Mouse (Mus musculus) splenic B cell, adult 2 months (primary cell): ENCODE measurements around the gene Ms4a6b.
"Not testable (repeated sequence)": the region's sequence is repeated elsewhere in the genome, so short reads cannot be mapped to it uniquely, and the experiment has no call there.

Experiments
- DNase-seq: peaks from one replicate; pipeline ENCODE4 v3.0.0-alpha.2; 2011; ENCODE audit warnings: low read depth, low spot score
- H3K27me3 ChIP-seq: 2 replicates; pipeline ENCODE4 v1.6.1; 2012; ENCODE audit warnings: mild to moderate bottlenecking, low read length, moderate library complexity, mixed read lengths; ENCODE audit not compliant: control insufficient read depth, poor library complexity, insufficient read depth, severe bottlenecking
- H3K36me3 ChIP-seq: 2 replicates; pipeline ENCODE4 v1.6.1; 2012; ENCODE audit warnings: mild to moderate bottlenecking, low read length, moderate library complexity, mixed read lengths; ENCODE audit not compliant: control insufficient read depth, poor library complexity, insufficient read depth, severe bottlenecking

Gene Ms4a6b

DNA sequence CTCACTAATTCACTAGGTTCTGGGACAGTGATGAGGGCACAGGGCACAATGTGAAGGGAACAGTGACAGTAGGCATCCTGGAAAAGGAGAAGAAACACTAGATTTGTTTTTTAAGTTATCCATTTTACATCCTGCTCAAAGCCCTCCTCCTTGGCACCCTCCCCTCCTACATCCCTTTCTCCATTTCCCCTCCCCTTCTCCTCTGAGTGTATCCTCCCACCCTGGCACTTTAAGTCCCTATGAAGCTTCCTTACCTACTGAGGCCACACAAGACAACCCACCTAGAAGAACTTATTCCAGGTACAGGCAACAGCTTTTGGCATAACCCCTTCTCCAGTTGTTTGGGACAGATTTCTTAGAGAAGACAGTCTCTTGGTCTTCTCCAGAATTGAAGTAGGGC, at the start of gene Ms4a6b:
Gene Ms4a6b, plus strand, starts transcription at position 267 of the 400 bp plus-strand sequence.
- DNase-seq = no peak
- no peaks in the 10 kb centered on the region for H3K27me3 ChIP-seq
- H3K36me3 ChIP-seq = 0 out of 2 replicates have a peak, but pooled peaks cover 2% of the 10 kb centered on the region

DNA sequence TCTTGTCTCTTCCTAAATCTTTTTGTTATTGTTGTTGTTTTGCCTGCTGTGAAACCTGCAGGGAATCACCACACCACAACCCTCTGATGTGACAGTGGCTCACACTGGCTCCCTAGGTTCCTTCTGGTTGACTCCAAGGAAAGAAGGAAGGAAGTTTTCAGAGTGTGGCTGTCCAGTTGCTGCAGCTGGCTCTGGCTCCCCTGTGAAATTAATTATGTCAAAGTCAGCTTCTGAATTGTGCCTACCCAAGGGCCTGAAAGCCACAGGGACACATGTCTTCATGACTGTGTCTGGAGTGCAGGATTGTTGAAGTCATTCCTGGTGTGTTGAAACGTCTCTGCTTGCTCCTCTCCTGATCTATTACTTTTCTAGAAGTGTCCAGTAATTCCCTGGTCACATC, 48.0 kb upstream of the Ms4a6b start:
- not testable (repeated sequence) for H3K36me3 ChIP-seq, DNase-seq, H3K27me3 ChIP-seq

DNA sequence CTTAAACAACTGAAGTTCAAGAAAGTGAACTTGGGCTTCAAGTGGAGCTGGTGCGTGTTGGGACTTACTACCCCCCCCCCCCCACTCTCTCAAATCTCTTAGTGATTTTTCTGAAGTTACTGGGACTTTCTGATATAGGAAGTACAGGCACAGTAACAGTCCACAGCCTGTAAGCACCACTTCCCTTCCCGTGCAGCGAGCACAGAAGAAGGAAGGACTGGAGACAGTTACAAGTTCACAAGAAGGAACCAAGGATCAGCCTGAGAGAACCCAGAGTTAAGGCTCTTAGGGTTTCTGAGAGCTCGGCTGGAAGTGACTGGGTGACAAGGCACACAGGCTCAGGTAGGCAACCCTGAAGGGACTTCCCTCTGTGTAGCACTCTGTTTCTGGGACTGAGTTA, 47.1 kb upstream of the Ms4a6b start, which contains the start of gene Ms4a6c:
Gene Ms4a6c, plus strand, starts transcription at position 152 of the 400 bp plus-strand sequence.
- H3K36me3 ChIP-seq, H3K27me3 ChIP-seq: not testable (repeated sequence)
- peak; percentile 58 for DNase-seq

DNA sequence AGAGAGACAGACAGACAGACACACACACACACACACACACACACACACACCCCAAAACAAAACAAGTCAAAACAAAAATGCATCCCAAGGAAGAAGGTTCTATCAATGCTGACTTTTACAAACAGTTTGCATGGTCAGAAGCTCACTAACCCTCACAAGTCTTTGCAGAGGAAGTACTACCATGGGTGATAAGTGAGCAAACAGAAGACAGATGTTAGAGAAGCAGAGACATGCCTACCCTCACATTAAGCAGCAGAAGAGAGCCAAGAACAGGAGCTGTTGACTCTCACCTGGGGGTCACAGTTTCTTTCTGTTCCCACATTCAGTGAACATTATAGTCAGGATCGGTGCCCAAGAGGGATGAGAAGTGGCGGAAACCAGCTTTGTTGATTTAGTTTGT, 36.6 kb upstream of the Ms4a6b start:
- DNase-seq = peak; percentile 44
- H3K27me3 ChIP-seq = no peaks in the 10 kb centered on the region

DNA sequence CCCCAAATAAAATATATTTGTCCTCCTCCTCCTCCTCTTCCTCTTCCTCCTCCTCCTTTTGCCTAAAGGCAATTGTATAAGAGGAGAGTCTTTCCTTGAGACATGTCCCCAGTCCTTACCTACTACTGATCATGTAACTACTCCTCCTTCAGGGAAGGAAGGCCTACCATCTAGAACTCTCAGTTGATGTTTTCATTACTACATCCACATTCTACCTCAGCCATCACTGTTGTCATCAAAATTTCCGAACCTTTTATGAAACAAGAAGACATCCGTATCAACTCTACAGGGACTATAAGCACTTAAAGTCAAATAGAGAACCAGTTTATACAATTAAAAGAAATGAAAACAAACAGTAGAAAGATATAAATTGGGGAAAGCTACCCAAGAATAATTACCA, 33.6 kb upstream of the Ms4a6b start:
- DNase-seq = no peak
- Histone ChIP-seq H3K36me3 (peaks cover 2% of the 10 kb centered on the region), H3K27me3 (no peaks in the 10 kb centered on the region)

More for the DNA sequence above, 36.6 kb upstream of the Ms4a6b start:
- H3K36me3 ChIP-seq = peaks cover 13% of the 10 kb centered on the region

DNA sequence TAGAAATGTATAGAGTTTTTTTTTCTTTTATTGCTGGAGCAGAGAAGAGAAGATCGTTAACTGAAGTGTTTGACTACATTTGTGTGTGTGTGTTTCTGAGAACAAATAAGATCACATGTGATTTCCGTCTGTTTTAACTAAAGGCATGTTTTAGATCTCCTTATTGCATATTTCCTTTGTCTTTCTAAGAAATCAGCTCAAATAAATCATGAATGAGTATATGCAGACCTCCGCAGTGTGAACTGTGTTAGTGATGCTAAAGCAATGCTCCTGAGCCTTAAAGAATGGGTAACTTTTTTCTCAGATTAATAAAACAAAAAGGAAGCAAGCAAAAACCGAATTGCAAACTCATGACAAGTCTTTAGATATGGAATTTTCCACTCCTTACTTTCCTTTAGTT, 32.4 kb upstream of the Ms4a6b start:
- Histone ChIP-seq H3K27me3 (no peaks in the 10 kb centered on the region), H3K36me3 (peaks cover 2% of the 10 kb centered on the region; the same call in 1 of the 2 replicates)
- DNase-seq = peak; percentile 34

DNA sequence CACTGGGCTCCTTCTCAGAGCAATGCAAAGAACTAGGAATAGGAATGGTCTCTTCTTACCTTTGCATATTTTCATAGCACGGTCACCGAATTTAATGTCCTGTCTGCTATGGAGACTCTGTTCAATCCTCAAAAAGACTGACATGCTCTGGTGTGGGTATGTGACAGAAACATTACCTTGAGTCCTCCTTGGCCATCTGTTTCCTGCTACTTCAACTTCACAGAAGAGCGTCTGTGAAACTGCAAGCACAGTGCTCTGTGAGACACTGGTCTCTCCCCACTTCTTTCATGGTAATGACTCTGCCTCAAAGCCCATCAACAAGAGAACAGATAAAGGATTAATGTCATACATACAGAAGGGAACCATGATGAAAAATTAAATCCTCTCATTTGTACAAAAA, 31.9 kb upstream of the Ms4a6b start:
- H3K27me3 ChIP-seq = no peaks in the 10 kb centered on the region
- peaks cover 2% of the 10 kb centered on the region; the same call in 1 of the 2 replicates for H3K36me3 ChIP-seq
- peak; percentile 73 for DNase-seq

DNA sequence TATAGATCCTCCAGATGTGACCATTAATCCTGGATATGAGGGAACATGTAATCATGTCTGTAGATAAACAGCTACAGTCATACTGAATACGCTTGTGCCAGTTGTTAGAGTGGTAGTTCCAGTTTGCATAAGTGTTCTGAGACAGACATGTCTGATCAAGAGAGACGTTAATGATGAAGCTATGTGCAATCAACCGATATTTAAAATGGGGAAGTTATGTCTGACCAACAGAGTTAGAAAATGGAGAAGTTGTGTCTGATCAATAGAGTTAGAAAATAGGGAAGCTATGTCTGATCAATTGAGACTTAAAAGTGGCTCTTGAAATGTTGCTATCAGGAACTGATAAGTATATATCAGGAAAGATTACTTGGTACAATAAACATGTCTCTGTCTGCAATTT, 31.0 kb upstream of the Ms4a6b start:
- no peaks in the 10 kb centered on the region for H3K27me3 ChIP-seq
- peaks cover 2% of the 10 kb centered on the region; the same call in 1 of the 2 replicates for H3K36me3 ChIP-seq
- DNase-seq = peak; percentile 83

DNA sequence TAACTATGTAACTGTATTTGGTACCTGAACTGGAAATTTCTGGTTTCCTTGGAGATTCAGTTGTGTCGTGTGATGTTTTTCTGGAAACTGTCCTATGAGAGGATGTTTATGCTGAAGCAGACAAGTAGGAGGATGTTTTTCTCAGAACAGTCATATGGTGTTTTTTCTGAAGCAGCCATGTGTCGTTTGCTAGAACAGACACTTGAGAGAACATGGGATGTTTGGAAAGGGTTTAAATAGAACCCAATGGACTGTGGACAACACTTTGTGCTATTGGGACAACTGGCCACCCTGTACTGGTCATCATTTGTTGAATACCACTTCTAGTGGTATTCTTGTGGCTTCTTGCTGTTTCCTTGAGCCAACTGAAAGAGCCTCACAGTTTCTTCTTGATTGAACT, 30.6 kb upstream of the Ms4a6b start, which contains the start of gene Gm8369:
Gene Gm8369, plus strand, starts transcription at position 193 of the 400 bp plus-strand sequence.
- Histone ChIP-seq H3K27me3 (no peaks in the 10 kb centered on the region), H3K36me3 (peaks cover 2% of the 10 kb centered on the region; the same call in 1 of the 2 replicates)
- DNase-seq = peak; percentile 79

DNA sequence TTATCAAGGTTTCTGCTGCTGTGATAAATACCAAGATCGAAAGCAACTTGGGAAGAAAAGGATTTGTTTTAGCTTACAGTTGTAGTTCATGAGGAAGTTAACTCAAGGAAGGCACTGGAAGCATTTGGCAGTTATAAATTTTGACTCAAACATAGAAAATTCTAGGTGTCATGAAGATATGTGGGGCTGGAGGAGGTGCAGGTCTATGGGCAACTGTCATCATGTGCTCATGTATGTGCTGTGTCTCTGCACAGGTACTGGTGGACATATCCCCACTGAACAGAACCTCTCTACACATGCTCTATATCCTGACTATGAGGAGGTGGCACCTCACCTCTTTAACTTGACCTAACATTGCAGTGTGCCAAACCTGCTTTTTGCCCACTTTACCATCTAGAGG, 29.7 kb upstream of the Ms4a6b start:
- peak; percentile 39 for DNase-seq
- Histone ChIP-seq H3K36me3 (no peaks in the 10 kb centered on the region), H3K27me3 (no peaks in the 10 kb centered on the region)

DNA sequence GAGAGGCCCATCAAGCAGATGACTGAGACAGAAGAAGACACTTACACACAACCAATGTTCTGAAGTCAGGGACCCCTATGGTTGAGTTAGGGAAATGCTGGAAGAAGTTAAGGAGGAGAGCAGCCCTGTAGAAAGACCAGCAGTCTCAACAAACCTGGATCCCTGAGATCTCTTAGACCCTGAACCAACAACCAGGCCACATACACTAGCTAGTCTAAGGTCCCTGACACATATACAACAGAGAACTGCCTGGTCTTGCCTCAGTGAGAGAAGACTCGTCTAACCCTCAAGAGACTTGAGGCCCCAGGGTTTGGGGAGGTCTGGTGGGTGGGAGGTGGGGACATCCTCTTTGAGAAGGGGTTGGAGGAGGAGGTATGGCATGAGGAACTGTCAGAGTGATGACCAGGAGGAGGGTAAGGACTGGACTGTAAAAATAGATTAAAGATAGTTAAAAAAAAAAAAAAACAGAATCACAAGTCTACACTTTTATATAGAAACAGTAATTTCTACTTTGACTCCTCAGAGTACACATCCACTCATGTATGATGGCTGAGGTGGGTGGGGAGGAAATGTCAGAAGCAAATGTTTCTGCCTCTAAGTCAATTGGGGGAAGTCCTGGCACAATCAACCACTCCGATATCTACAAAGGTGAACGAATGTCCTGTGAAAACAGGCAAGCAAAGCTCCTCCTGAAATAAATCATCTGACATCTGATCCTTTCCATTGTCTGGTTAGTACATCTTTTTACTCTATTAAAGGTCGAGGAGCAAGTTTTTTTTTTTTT, 24.7 kb upstream of the Ms4a6b start:
- peak; percentile 89 for DNase-seq

DNA sequence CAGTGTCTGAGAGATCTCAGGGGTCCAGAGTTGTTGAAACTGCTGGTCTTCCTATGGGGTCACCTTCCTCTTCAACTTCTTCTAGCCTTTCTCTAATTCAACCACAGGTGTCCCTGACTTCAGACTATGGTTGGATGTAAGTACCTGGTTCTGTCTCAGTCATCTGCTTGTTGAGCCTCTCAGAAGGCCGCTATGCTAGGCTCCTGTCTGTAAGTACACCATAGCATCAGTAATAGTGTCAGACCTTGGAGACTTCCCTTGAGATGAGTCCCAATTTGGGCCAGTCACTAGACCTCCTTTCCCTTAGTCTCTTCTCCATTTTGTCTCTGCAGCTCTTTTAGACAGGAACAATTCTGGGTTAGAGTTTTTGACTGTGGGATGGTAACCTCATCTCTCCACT, 23.6 kb upstream of the Ms4a6b start:
- Histone ChIP-seq H3K36me3 (peaks cover 1% of the 10 kb centered on the region; the same call in 1 of the 2 replicates), H3K27me3 (no peaks in the 10 kb centered on the region)
- peak; percentile 56 for DNase-seq

More for the DNA sequence above, 24.7 kb upstream of the Ms4a6b start:
- no peaks in the 10 kb centered on the region for H3K36me3 ChIP-seq
- H3K27me3 ChIP-seq = no peaks in the 10 kb centered on the region

DNA sequence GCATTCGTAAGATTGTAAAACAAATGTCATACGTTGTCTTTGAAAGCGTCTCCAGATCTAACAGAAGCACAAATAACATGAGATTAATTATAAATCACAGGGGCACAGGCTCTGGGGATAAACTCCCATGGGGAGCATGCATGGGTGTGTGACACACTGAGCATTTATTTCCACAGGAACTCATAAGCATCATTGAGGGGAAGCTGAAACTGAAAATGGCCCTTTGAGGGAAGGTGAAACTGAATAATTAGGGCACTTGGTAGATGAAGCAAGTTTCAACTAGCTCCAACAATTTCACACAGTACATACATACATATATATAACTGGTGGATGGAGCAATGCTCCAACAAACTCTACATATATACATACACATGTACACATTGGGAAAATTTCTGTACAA, 21.8 kb upstream of the Ms4a6b start:
- H3K36me3 ChIP-seq = peaks cover 3% of the 10 kb centered on the region; the same call in 1 of the 2 replicates
- DNase-seq = peak; percentile 92
- H3K27me3 ChIP-seq = no peaks in the 10 kb centered on the region

DNA sequence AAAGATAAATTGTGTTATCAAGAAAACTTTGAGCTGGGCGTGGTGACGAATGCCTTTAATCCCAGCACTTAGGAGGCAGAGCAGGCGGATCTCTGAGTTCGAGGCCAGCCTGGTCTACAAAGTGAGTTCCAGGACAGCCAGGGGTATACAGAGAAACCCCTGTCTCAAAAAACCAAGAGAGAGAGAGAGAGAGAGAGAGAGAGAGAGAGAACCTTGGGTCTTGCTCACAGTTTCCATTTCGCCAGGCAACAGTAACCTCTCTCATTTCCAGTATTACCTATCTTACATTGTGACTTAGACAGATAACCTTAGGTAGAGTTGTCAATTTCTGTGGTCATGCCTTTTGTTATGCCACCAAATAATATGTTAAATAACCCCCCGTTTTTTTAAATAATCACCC, 20.0 kb upstream of the Ms4a6b start:
- H3K36me3 ChIP-seq = peaks cover 3% of the 10 kb centered on the region; the same call in 1 of the 2 replicates
- no peaks in the 10 kb centered on the region for H3K27me3 ChIP-seq
- DNase-seq = no peak

DNA sequence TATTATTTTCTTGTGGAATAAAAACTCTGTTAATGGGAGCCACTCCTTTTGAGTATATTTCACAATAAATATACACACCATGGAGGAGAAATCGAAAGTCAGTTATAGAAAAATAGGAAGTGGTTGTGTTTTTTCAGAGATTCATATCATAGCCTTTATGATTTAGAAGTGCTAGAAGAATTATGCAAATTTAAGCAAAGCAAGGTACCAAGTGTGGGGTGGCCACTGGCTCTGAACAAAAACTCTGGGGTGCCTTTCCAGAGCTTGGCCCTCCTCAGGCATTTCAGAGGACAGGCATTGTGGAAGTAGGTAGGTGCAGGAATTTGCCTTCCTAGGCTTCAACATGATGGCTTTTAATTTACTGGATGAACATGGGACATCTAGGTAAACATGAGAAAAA, 19.0 kb upstream of the Ms4a6b start:
- not testable (repeated sequence) for H3K36me3 ChIP-seq, H3K27me3 ChIP-seq
- peak; percentile 75 for DNase-seq
